Mouse (Mus musculus) neural tube, embryonic 14.5 days (tissue): ENCODE measurements around the gene Kcnb1. TPM values are rescaled to one million over a fixed set of nuclear protein-coding genes. Genes with fewer than 3 reads are reported as not detected.
A peak's percentile ranks its signal among the peaks of the same experiment; 100 is the strongest.

Experiments used
- ATAC-seq: fragments of 200-750 bp; cut with Nextera tagmentation; 2 replicates; pipeline ENCODE4 v1.8.0; 2017; ENCODE audit warnings: low read depth, mild to moderate bottlenecking, moderate TSS enrichment, moderate library complexity
- H3K27ac ChIP-seq: fragments of 300-500 bp; sonication (generic); 2 replicates; pipeline ENCODE4 v1.5.1; 2014; ENCODE audit warnings: low read depth, mild to moderate bottlenecking, control low read depth, low read length, moderate library complexity, mixed read lengths
- H3K27me3 ChIP-seq: fragments of 300-500 bp; sonication (generic); 2 replicates; pipeline ENCODE4 v1.6.1; 2014; ENCODE audit warnings: low read length; ENCODE audit not compliant: control insufficient read depth, insufficient read depth
- H3K36me3 ChIP-seq: fragments of 300-500 bp; sonication (generic); 2 replicates; pipeline ENCODE4 v1.6.1; 2014; ENCODE audit warnings: low read length, mixed read lengths; ENCODE audit not compliant: control insufficient read depth, insufficient read depth
- H3K4me1 ChIP-seq: fragments of 300-500 bp; sonication (generic); 2 replicates; pipeline ENCODE4 v1.6.1; 2014; ENCODE audit warnings: low read length; ENCODE audit not compliant: control insufficient read depth, insufficient read depth
- H3K4me2 ChIP-seq: fragments of 300-500 bp; sonication (generic); 2 replicates; pipeline ENCODE4 v1.6.1; 2014; ENCODE audit warnings: mild to moderate bottlenecking, low read depth, low read length, control low read depth
- H3K4me3 ChIP-seq: fragments of 300-500 bp; sonication (generic); 2 replicates; pipeline ENCODE4 v1.5.1; 2014; ENCODE audit warnings: low read depth, low read length, control low read depth, mixed read lengths
- H3K9ac ChIP-seq: fragments of 300-500 bp; sonication (generic); replicated peaks from 2 replicates; pipeline ENCODE4 v1.6.1; 2014; ENCODE audit warnings: low read depth, mild to moderate bottlenecking, control low read depth, low read length, mixed read lengths
- H3K9me3 ChIP-seq: fragments of 300-500 bp; sonication (generic); 2 replicates; pipeline ENCODE4 v1.6.1; 2016; ENCODE audit warnings: low read length; ENCODE audit not compliant: control insufficient read depth
- WGBS: fragments of 180-500 bp; shearing (Covaris S2); extraction: QIAGEN DNeasy Blood & Tissue Kit; methylation state at CpG from one replicate; pipeline ENCODE4 v1.1.7; 2014; 5-methylcytosine and 5-hydroxymethylcytosine counted together
- polyA plus RNA-seq: library from polyadenylated mRNA; unstranded; fragments of >200 nt; fragmentation: Nextera tagmentation; extraction: Ambion mirVana; gene quantifications from 2 replicates; pipeline ENCODE4 v1.2.1, GENCODE M21; 2014

Kcnb1 gene
- polyA plus RNA-seq, 1 experiment from 2014 or later, result 5.4 TPM

DNA sequence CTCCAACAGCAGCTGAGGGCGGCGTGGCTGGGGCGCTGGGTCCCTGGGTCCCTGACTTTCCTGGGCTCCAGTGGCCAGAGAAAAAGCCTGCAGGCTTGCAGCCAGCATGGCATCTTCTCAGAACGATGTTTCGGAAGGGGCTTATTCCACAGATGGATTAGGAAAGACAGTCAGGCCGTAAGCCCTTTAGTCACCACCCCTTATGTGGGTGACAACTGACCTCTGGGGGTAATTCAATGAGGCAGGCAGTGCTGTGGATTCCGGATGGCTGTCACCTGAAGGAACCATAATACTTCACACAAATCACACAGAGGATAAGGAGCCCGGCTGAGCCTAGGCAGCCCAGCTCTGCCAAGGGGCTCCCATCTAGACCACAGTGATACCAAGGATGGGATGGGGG, 8.9 kb downstream of the Kcnb1 start:
- ATAC-seq, result no peak
- Histone ChIP-seq H3K4me3 (no peak overlapping the region), H3K9me3 (no peaks in the 10 kb centered on the region), H3K36me3 (no peaks in the 10 kb centered on the region), H3K27me3 (no peaks in the 10 kb centered on the region), H3K27ac (no peak overlapping the region), H3K4me1 (0 out of 2 replicates have a peak, but pooled peaks cover 2% of the 10 kb centered on the region), H3K4me2 (no peak overlapping the region), H3K9ac (no peak overlapping the region)
- 80% methylated on average over 8 of the region's 8 CpGs for WGBS

GRCm38 (mm10) chr2:167179301-167179700, 10.7 kb downstream of the Kcnb1 start:
- H3K4me1 ChIP-seq, result 0 out of 2 replicates have a peak, but pooled peaks cover under 1% of the 10 kb centered on the region
- 88% methylated on average over 10 of the region's 10 CpGs for whole genome bisulfite sequencing
- H3K36me3 ChIP-seq, result no peaks in the 10 kb centered on the region
- H3K9me3 ChIP-seq, result no peaks in the 10 kb centered on the region
- H3K27ac ChIP-seq, result no peak overlapping the region
- H3K4me3 ChIP-seq, result no peak overlapping the region
- ATAC-seq, result no peak
- no peaks in the 10 kb centered on the region for H3K27me3 ChIP-seq
- no peak overlapping the region for H3K4me2 ChIP-seq
- no peak overlapping the region for H3K9ac ChIP-seq

DNA sequence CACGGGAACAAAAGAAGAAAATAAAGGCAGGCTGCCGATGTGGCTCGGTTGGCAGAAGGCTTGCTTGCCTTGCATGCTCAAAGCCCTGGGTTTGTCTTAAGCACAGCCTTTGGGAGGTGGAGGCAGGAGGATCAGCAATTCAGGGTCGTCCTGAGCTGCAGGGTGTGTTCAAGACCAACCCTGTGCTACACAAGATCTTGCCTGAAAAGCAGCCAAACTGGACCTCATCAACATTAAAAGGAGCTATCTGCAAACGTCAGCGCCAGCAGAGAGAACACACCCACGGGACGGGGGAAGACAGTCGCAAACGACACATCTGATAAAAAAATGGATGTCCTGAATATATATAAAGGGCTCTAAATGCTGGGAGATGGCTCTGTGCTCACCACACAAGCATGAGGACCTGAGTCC, 12.7 kb downstream of the Kcnb1 start:
- no peaks in the 10 kb centered on the region for H3K4me1 ChIP-seq
- 63% methylated on average over 10 of the region's 10 CpGs for WGBS
- H3K4me3 ChIP-seq, result no peak overlapping the region
- H3K27ac ChIP-seq, result no peak overlapping the region
- H3K27me3 ChIP-seq, result no peaks in the 10 kb centered on the region
- no peak overlapping the region for H3K9ac ChIP-seq
- H3K36me3 ChIP-seq, result no peaks in the 10 kb centered on the region
- ATAC-seq, result no peak
- no peaks in the 10 kb centered on the region for H3K9me3 ChIP-seq
- no peak overlapping the region for H3K4me2 ChIP-seq

GRCm38 (mm10) chr2:167175284-167175683, 14.7 kb downstream of the Kcnb1 start:
- Histone ChIP-seq H3K9ac (no peak overlapping the region), H3K4me1 (no peaks in the 10 kb centered on the region), H3K27ac (no peak overlapping the region), H3K27me3 (no peaks in the 10 kb centered on the region), H3K4me2 (no peak overlapping the region), H3K36me3 (no peaks in the 10 kb centered on the region), H3K4me3 (no peak overlapping the region), H3K9me3 (no peaks in the 10 kb centered on the region)
- no peak for ATAC-seq
- 87% methylated on average over 6 of the region's 6 CpGs for WGBS

GRCm38 (mm10) chr2:167173051-167173875, 16.7 kb downstream of the Kcnb1 start:
- no peak for ATAC-seq
- Histone ChIP-seq H3K36me3 (no peaks in the 10 kb centered on the region), H3K4me1 (no peaks in the 10 kb centered on the region), H3K4me3 (no peak overlapping the region), H3K9me3 (no peaks in the 10 kb centered on the region), H3K27ac (no peak overlapping the region), H3K9ac (no peak overlapping the region), H3K4me2 (no peak overlapping the region), H3K27me3 (no peaks in the 10 kb centered on the region)
- WGBS, result 81% methylated on average over 5 of the region's 5 CpGs

GRCm38 (mm10) chr2:167167515-167168212, 22.3 kb downstream of the Kcnb1 start:
- ATAC-seq, result peak; percentile 46; the same call in 1 of the 2 replicates
- Histone ChIP-seq H3K9ac (no peak overlapping the region), H3K36me3 (no peaks in the 10 kb centered on the region), H3K27ac (no peak overlapping the region), H3K27me3 (no peaks in the 10 kb centered on the region), H3K4me3 (no peak overlapping the region), H3K4me1 (no peaks in the 10 kb centered on the region), H3K9me3 (no peaks in the 10 kb centered on the region), H3K4me2 (no peak overlapping the region)
- WGBS, result 41% methylated on average over 11 of the region's 11 CpGs

DNA sequence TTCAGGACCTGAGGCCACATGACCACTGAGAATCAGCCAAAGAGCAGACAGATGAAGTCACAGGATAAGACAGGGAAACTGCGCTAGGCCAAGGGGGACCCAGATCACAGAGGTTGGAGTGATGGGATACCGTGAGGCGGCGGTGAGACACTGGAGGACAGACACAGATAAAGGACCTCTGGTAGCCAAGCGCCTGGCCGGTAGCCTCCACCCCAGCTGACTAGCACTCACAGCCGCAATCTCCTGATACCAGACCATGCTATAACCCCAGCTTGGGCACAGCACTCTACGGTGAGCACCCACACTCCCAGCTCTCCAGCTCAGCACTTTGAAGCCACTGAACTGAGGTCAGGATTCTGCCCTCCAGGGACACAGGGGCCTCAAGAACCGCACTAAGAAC, 26.4 kb downstream of the Kcnb1 start:
- Histone ChIP-seq H3K9me3 (no peaks in the 10 kb centered on the region), H3K9ac (no peak overlapping the region), H3K4me3 (no peak overlapping the region), H3K36me3 (no peaks in the 10 kb centered on the region), H3K27me3 (no peaks in the 10 kb centered on the region), H3K4me2 (no peak overlapping the region), H3K27ac (no peak overlapping the region), H3K4me1 (no peaks in the 10 kb centered on the region)
- WGBS, result 88% methylated on average over 9 of the region's 9 CpGs
- ATAC-seq, result no peak

DNA sequence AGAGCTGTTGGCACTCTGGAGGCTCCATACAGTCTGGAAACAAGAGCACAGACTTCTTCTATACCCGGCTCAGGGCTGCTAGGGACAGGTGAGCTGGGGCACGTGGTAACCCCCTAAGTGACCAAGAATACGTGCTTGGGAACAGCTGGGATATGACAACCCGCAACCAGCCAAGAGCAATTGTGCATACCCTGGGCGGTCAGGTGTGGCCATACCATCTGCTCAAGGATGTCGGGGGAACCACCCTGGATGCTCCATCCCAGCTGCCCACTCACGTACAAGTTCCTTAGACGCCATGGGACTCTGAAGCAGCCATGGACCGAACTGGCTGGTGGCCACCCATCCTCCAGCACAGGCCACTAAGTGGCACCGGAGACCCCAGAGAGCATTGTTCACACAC, 26.8 kb downstream of the Kcnb1 start:
- no peak overlapping the region for H3K9ac ChIP-seq
- no peak for ATAC-seq
- H3K36me3 ChIP-seq, result no peaks in the 10 kb centered on the region
- no peak overlapping the region for H3K4me3 ChIP-seq
- no peak overlapping the region for H3K4me2 ChIP-seq
- 85% methylated on average over 10 of the region's 10 CpGs for WGBS
- H3K27me3 ChIP-seq, result no peaks in the 10 kb centered on the region
- H3K9me3 ChIP-seq, result no peaks in the 10 kb centered on the region
- no peaks in the 10 kb centered on the region for H3K4me1 ChIP-seq
- no peak overlapping the region for H3K27ac ChIP-seq

GRCm38 (mm10) chr2:167162516-167163021, 27.4 kb downstream of the Kcnb1 start:
- Histone ChIP-seq H3K27ac (no peak overlapping the region), H3K4me3 (no peak overlapping the region), H3K4me1 (no peaks in the 10 kb centered on the region), H3K4me2 (no peak overlapping the region), H3K27me3 (no peaks in the 10 kb centered on the region), H3K9ac (no peak overlapping the region), H3K9me3 (no peaks in the 10 kb centered on the region), H3K36me3 (no peaks in the 10 kb centered on the region)
- ATAC-seq, result no peak
- WGBS, result 77% methylated on average over 10 of the region's 10 CpGs
